Mouse (Mus musculus) kidney, embryonic 16.5 days (tissue): ENCODE data around the gene Fry. TPM values are rescaled to one million over a fixed set of nuclear protein-coding genes. Genes with fewer than 3 reads are reported as not detected.

Experiments used
- ATAC-seq: fragments of 200-750 bp; cut with Nextera tagmentation; 2 replicates; pipeline ENCODE4 v1.8.0; 2017; ENCODE audit warnings: moderate TSS enrichment; ENCODE audit not compliant: low FRiP score, low TSS enrichment
- H3K27ac ChIP-seq: fragments of 300-500 bp; sonication (generic); 2 replicates; pipeline ENCODE4 v1.5.1; 2014; ENCODE audit warnings: low read length
- H3K27me3 ChIP-seq: fragments of 300-500 bp; sonication (generic); 2 replicates; pipeline ENCODE4 v1.6.1; 2014; ENCODE audit warnings: low read length, control low read depth, mixed read lengths; ENCODE audit not compliant: insufficient read depth
- H3K36me3 ChIP-seq: fragments of 300-500 bp; sonication (generic); 2 replicates; pipeline ENCODE4 v1.6.1; 2014; ENCODE audit warnings: low read length, control low read depth, mixed read lengths; ENCODE audit not compliant: insufficient read depth
- H3K4me1 ChIP-seq: fragments of 300-500 bp; sonication (generic); 2 replicates; pipeline ENCODE4 v1.6.1; 2014; ENCODE audit warnings: low read length, control low read depth, mixed read lengths; ENCODE audit not compliant: insufficient read depth
- H3K4me2 ChIP-seq: fragments of 300-500 bp; sonication (generic); replicated peaks from 2 replicates; pipeline ENCODE4 v1.6.1; 2014; ENCODE audit warnings: low read depth, low read length
- H3K4me3 ChIP-seq: fragments of 300-500 bp; sonication (generic); 2 replicates; pipeline ENCODE4 v1.5.1; 2014; ENCODE audit warnings: mild to moderate bottlenecking, low read length
- H3K9ac ChIP-seq: fragments of 300-500 bp; sonication (generic); replicated peaks from 2 replicates; pipeline ENCODE4 v1.6.1; 2014; ENCODE audit warnings: low read length
- H3K9me3 ChIP-seq: fragments of 300-500 bp; sonication (generic); 2 replicates; pipeline ENCODE4 v1.6.1; 2016; ENCODE audit warnings: low read length, control low read depth
- WGBS: fragments of 180-500 bp; shearing (Covaris S2); extraction: QIAGEN DNeasy Blood & Tissue Kit; methylation state at CpG from one replicate; pipeline ENCODE4 v1.1.7; 2014; 5-methylcytosine and 5-hydroxymethylcytosine counted together
- polyA plus RNA-seq: library from polyadenylated mRNA; unstranded; fragments of >200 nt; fragmentation: Nextera tagmentation; extraction: Ambion mirVana; gene quantifications from 2 replicates; pipeline ENCODE4 v1.2.1, GENCODE M21; 2015

The Fry gene
- polyA plus RNA-seq, 1 experiment from 2014 or later: 5.7 TPM

DNA sequence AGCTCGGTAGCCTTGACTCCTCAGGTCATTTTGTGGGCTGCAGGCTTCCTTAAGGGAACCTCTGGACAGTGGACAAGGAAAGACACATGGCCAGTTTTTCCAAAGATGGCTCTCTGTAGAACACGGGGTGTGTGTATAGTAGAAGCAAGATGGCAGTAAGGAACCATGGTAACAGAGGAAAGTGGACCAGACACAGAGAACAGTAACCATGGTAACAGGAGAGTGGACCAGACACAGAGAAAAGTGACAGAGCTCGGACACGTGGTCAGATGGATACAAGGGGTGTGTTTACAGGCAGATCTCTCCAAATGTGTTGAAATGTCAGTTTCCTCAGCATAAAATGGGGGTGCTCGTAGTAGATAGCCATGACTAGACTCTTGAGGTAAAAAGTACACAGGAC is 306.6 kb downstream of the Fry start:
- no peak overlapping the region for H3K4me2 ChIP-seq
- no peak overlapping the region for H3K27ac ChIP-seq
- H3K9me3 ChIP-seq: no peaks in the 10 kb centered on the region
- WGBS: 85% methylated on average over 5 of the region's 5 CpGs
- no peaks in the 10 kb centered on the region for H3K4me1 ChIP-seq
- H3K4me3 ChIP-seq: no peak overlapping the region
- ATAC-seq: no peak
- no peak overlapping the region for H3K9ac ChIP-seq
- H3K27me3 ChIP-seq: no peaks in the 10 kb centered on the region
- no peaks in the 10 kb centered on the region for H3K36me3 ChIP-seq

DNA sequence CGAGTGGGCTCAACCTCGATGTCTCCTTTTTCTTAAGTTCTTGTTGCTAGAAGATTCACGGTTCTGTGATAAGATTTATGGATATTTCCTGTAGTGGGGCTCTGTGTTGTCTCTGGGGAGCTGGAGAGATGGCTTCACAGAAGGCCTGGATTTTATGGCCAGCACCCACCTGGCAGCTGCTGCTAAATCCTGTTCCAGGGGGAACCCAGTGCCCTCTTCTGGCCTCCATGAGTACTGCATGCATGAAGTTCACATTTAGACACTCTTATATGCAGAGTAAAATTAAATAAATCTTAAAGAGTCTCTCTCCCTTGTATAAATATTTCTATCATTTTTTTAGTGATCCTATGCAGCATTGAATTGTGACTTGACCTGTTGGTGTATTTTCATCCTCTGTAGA is 308.1 kb downstream of the Fry start:
- WGBS: 62% methylated on average over 3 of the region's 3 CpGs
- H3K27ac ChIP-seq: no peak overlapping the region
- no peaks in the 10 kb centered on the region for H3K9me3 ChIP-seq
- no peaks in the 10 kb centered on the region for H3K4me1 ChIP-seq
- no peaks in the 10 kb centered on the region for H3K27me3 ChIP-seq
- H3K4me3 ChIP-seq: no peak overlapping the region
- H3K9ac ChIP-seq: no peak overlapping the region
- no peak for ATAC-seq
- H3K4me2 ChIP-seq: no peak overlapping the region
- no peaks in the 10 kb centered on the region for H3K36me3 ChIP-seq

DNA sequence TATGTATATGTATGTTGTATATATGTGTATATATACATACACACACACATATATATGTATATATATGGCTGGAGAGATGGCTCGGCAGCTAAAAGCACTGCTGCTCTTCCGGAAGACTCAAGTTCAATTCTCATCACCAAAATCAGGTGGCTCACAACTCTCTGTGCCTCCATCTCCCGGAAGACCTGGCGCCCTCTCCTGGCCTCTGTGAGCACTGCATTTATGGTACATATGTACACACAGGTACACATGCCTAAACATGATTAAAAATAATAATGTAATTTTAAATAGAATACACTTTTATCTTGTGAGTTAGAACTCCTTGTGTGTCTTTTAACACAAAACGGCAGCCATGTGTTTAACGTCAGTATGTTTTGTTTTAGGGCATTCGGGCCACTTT is 312.8 kb downstream of the Fry start:
- 95% methylated on average over 7 of the region's 7 CpGs for WGBS
- Histone ChIP-seq H3K9me3 (peaks cover 6% of the 10 kb centered on the region; the same call in 1 of the 2 replicates), H3K27me3 (no peaks in the 10 kb centered on the region), H3K4me3 (no peak overlapping the region), H3K27ac (no peak overlapping the region), H3K9ac (no peak overlapping the region), H3K4me2 (no peak overlapping the region), H3K4me1 (0 out of 2 replicates have a peak, but pooled peaks cover under 1% of the 10 kb centered on the region), H3K36me3 (peaks cover 13% of the 10 kb centered on the region)
- no peak for ATAC-seq

DNA sequence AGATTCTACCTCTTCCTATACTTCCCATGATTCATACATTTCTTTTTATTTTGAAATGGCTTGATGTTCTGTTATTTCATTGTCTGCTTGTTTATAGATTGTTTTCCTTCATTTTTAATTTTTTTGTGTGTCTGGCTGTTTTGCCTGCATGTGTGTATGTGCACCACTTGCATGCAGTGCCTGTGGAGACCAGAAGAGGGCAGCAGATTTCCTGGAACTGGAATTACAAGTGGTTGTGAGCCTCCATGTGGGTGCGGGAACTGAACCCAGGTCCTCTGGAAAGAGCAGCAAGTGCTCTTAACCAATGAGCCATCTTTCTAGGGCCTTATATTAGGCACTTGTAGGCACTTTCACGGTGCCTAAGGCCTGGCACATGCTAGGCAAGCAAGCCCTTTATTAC is 314.5 kb downstream of the Fry start:
- Histone ChIP-seq H3K27me3 (no peaks in the 10 kb centered on the region), H3K9ac (no peak overlapping the region), H3K4me2 (no peak overlapping the region), H3K9me3 (peaks cover 6% of the 10 kb centered on the region; the same call in 1 of the 2 replicates), H3K36me3 (peaks cover 13% of the 10 kb centered on the region), H3K27ac (no peak overlapping the region), H3K4me1 (0 out of 2 replicates have a peak, but pooled peaks cover 3% of the 10 kb centered on the region), H3K4me3 (no peak overlapping the region)
- ATAC-seq: no peak
- 97% methylated on average over 2 of the region's 2 CpGs for WGBS

DNA sequence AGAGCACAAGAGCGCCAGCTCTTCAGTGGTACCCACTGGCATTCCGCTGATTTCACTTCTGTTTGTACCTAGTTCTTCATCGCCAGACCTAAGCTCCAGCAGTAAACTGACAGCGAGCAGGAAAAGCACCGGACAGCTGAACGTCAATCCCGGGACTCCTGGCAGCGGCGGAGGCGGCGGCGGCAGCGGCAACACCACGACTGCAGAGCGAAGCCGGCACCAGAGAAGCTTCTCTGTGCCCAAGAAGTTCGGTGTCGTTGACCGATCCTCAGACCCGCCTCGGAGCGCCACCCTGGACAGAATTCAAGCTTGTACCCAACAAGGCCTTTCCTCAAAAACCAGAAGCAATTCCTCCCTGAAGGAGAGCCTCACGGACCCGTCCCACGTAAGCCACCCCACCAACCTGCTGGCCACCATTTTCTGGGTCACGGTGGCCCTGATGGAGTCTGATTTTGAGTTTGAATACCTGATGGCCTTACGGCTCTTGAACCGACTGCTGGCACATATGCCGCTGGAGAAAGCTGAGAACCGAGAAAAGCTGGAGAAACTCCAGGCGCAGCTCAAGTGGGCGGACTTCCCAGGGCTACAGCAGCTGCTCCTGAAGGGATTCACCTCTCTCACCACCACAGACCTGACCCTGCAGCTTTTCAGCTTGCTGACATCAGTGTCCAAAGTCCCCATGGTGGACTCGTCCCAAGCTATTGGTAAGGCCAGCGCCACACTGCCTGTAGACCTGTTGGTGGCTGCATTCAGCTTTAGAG is 318.4 kb downstream of the Fry start:
- ATAC-seq: no peak; the same call in 1 of the 2 replicates
- H3K27ac ChIP-seq: no peak overlapping the region
- peak overlapping the region; percentile 41 for H3K4me3 ChIP-seq
- peak overlapping the region; percentile 56 for H3K9ac ChIP-seq
- H3K4me1 ChIP-seq: 0 out of 2 replicates have a peak, but pooled peaks cover 3% of the 10 kb centered on the region
- 32% methylated on average over 34 of the region's 34 CpGs for WGBS
- no peaks in the 10 kb centered on the region for H3K27me3 ChIP-seq
- H3K36me3 ChIP-seq: peaks cover 16% of the 10 kb centered on the region
- H3K4me2 ChIP-seq: peak overlapping the region; percentile 61
- H3K9me3 ChIP-seq: peaks cover 6% of the 10 kb centered on the region; the same call in 1 of the 2 replicates

DNA sequence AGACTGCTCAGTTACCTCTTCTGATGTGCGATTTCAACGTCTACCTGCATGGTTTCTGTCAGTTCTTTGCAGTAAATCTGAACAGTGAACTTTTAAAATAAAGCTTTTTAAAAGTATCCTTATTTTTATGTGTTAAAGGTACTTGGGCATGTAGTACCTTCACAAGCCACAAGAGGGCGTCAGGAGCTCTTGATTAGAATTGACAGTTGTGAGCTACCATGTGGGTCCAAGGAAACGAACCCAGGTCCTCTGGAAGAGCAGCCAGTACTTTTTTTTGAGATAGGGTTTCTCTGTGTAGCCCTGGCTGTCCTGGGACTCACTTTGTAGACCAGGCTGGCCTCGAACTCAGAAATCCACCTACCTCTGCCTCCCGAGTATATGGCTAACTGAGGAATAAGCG is 323.2 kb downstream of the Fry start:
- no peak for ATAC-seq
- no peaks in the 10 kb centered on the region for H3K4me1 ChIP-seq
- H3K4me3 ChIP-seq: no peak overlapping the region
- H3K27me3 ChIP-seq: no peaks in the 10 kb centered on the region
- WGBS: 38% methylated on average over 7 of the region's 7 CpGs
- no peaks in the 10 kb centered on the region for H3K9me3 ChIP-seq
- H3K4me2 ChIP-seq: no peak overlapping the region
- no peak overlapping the region for H3K27ac ChIP-seq
- no peak overlapping the region for H3K9ac ChIP-seq
- 0 out of 2 replicates have a peak, but pooled peaks cover 3% of the 10 kb centered on the region for H3K36me3 ChIP-seq

DNA sequence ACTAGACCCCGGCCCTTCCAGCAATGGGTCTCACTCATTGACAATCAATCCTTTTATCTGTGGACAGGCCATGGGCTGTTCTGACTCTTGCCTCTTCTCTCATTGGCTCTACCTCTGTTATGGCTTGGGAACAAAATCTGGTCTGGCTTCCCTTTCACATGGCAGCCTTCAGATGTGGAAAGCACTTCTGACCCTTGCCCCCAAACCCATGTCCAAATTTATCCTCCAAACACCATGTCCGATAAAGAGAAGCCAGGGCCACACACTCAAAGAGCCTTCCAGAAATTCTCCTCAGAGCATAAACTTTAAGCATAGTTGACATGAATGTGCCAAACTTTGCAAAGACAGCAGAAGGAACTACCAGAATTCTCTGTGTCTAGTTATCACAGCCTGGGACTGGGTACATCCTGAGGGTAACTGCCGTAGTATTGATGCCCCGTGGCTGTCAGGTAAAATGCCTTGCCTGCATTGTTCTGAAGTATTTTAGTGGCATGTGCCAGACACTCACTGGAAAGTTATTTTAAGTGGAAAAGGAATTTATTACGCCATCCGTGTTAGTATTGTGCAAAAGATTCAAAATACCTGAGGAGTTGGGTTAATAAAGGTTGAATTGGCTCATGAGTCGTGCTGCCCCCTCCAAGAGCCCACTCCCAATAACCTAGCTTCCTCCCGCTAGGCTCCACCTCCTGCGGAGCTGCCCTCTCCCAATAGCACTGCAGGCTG is 333.0 kb downstream of the Fry start:
- no peak overlapping the region for H3K9ac ChIP-seq
- H3K4me1 ChIP-seq: no peaks in the 10 kb centered on the region
- H3K9me3 ChIP-seq: peaks cover 10% of the 10 kb centered on the region
- no peaks in the 10 kb centered on the region for H3K27me3 ChIP-seq
- H3K27ac ChIP-seq: no peak overlapping the region
- WGBS: 85% methylated on average over 9 of the region's 9 CpGs
- H3K4me2 ChIP-seq: no peak overlapping the region
- no peak for ATAC-seq
- H3K36me3 ChIP-seq: peaks cover 25% of the 10 kb centered on the region
- H3K4me3 ChIP-seq: no peak overlapping the region

DNA sequence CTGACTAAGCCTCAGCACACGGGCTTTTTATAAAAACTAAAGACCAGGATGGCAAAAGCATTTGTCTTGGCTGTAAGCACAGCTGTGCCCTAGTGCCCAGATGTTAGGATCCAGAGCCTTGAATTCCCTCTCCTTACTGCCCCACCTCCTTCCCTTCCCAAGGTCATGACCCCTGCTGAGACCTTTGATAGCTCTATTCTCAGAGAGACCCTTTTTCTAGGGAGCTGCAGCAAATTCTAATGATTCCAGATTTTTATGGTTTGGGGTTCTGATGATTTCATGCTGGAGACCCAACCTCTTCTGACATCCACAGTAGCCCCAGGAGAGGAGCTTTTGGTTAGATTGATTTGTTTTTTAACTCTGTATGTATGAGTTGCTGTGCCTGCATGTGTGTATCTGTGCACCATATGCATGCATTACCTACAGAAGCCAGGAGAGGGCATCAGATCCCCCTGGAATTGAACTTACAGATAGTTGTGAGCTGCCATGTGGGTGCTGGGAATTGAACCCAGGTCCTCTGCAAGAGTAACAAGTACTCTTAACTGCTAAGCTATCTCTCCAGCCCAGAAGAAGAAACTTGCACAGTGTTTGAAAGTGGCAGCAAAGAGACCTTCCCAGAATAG is 333.7 kb downstream of the Fry start:
- 52% methylated on average over 1 of the region's 1 CpGs for WGBS
- H3K36me3 ChIP-seq: peaks cover 25% of the 10 kb centered on the region
- no peaks in the 10 kb centered on the region for H3K27me3 ChIP-seq
- no peak overlapping the region for H3K27ac ChIP-seq
- no peak for ATAC-seq
- H3K4me2 ChIP-seq: no peak overlapping the region
- H3K4me3 ChIP-seq: no peak overlapping the region
- H3K9ac ChIP-seq: no peak overlapping the region
- peaks cover 10% of the 10 kb centered on the region for H3K9me3 ChIP-seq
- no peaks in the 10 kb centered on the region for H3K4me1 ChIP-seq

DNA sequence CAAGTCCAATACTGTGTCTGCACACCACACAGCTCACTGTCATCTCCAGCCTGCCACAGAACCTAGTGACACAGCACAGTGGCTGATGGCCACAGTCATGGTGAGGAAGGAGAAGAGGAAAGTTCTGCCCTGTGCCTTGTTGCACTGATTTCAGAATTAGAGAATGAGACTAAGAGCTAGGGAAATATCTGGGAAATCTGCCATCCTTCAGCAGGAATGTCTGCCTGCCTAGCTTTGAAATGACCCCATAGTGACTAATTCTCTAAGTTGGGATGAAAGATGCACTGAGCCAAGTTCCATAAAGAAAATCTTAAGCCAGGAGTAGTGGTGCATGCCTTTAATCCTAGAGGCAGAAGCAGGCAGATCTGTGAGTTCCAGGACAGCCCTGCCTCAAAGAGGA is 334.2 kb downstream of the Fry start:
- Histone ChIP-seq H3K36me3 (peaks cover 25% of the 10 kb centered on the region), H3K4me1 (peaks cover 3% of the 10 kb centered on the region; the same call in 1 of the 2 replicates), H3K9me3 (peaks cover 10% of the 10 kb centered on the region), H3K4me2 (no peak overlapping the region), H3K4me3 (no peak overlapping the region), H3K27ac (no peak overlapping the region), H3K27me3 (no peaks in the 10 kb centered on the region), H3K9ac (no peak overlapping the region)
- ATAC-seq: no peak
